Mouse (Mus musculus): ENCODE data around the gene Ccdc141.

GRCm38 (mm10) chr2:77134906-77135305, 35.5 kb downstream of the Ccdc141 start:
- TF ChIP-seq CTCF (IDR thresholded peaks at IDR 0.05; ENCODE audit: low read depth) (no peak), EP300 (IDR thresholded peaks at IDR 0.05; ENCODE audit: low read depth) (no peak)
